Mouse (Mus musculus): ENCODE data around the gene Uchl1. TPM values are rescaled to one million over a fixed set of nuclear protein-coding genes. Genes with fewer than 3 reads are reported as not detected.

Uchl1 gene
- total RNA-seq (2021), result 10 to 100 TPM in 1 of 2 experiments, 1 to 10 TPM in 1; 9.8 to 14.2 TPM
- long read RNA-seq, experiment 1, partial matches to known transcripts, result 0 of 6 reads
- long read RNA-seq, experiment 1, other reads (novel, unspliced or antisense), result 4 of 6 reads
- long read RNA-seq, experiment 2, partial matches to known transcripts, result 0 of 5 reads
- long read RNA-seq, experiment 2, other reads (novel, unspliced or antisense), result 5 of 5 reads

- intact Hi-C loops (cut with DNase I; ENCODE audit: low total_unique reads), result no loop called here
- peak; percentile 39 for DNase-seq
Observed at GRCm38 (mm10) chr5:66675983-66676382, at the start of gene Uchl1. Gene Uchl1 (plus strand): TSS chr5:66676091.

GRCm38 (mm10) chr5:66627805-66628204 is 48.1 kb upstream of the Uchl1 start:
- intact Hi-C loops (cut with DNase I; ENCODE audit: low total_unique reads), result no loop called here

GRCm38 (mm10) chr5:66635459-66636079 is 40.3 kb upstream of the Uchl1 start:
- intact Hi-C loops (cut with DNase I; ENCODE audit: low total_unique reads), result no loop called here
- DNase-seq, result no peak

More at GRCm38 (mm10) chr5:66627805-66628204, 48.1 kb upstream of the Uchl1 start:
- no peak for DNase-seq

- intact Hi-C loops (cut with DNase I; ENCODE audit: low total_unique reads), result no loop called here
- no peak for DNase-seq
Observed at GRCm38 (mm10) chr5:66642156-66642555, 33.7 kb upstream of the Uchl1 start.

GRCm38 (mm10) chr5:66643260-66643659 is 32.6 kb upstream of the Uchl1 start:
- intact Hi-C loops (cut with DNase I; ENCODE audit: low total_unique reads), result no loop called here
- no peak for DNase-seq

- intact Hi-C loops (cut with DNase I; ENCODE audit: low total_unique reads), result no loop called here
- no peak for DNase-seq
Observed at GRCm38 (mm10) chr5:66647504-66647903, 28.4 kb upstream of the Uchl1 start.

- intact Hi-C loops (cut with DNase I; ENCODE audit: low total_unique reads), result no loop called here
Observed at GRCm38 (mm10) chr5:66654220-66654619, 21.7 kb upstream of the Uchl1 start.

GRCm38 (mm10) chr5:66675189-66675890 is 551 bp upstream of the Uchl1 start:
- intact Hi-C loops (cut with DNase I; ENCODE audit: low total_unique reads), result no loop called here

More at GRCm38 (mm10) chr5:66654220-66654619, 21.7 kb upstream of the Uchl1 start:
- peak; percentile 44 for DNase-seq

GRCm38 (mm10) chr5:66676457-66677117 is 696 bp downstream of the Uchl1 start:
- DNase-seq, result peak; percentile 35
- intact Hi-C loops (cut with DNase I; ENCODE audit: low total_unique reads), result no loop called here

More at GRCm38 (mm10) chr5:66675189-66675890, 551 bp upstream of the Uchl1 start:
- no peak for DNase-seq

GRCm38 (mm10) chr5:66677411-66678345 is 1.8 kb downstream of the Uchl1 start:
- no peak for DNase-seq
- intact Hi-C loops (cut with DNase I; ENCODE audit: low total_unique reads), result no loop called here

GRCm38 (mm10) chr5:66679222-66679621 is 3.3 kb downstream of the Uchl1 start:
- no peak for DNase-seq
- intact Hi-C loops (cut with DNase I; ENCODE audit: low total_unique reads), result no loop called here

GRCm38 (mm10) chr5:66685930-66686329 is 10.0 kb downstream of the Uchl1 start:
- intact Hi-C loops (cut with DNase I; ENCODE audit: low total_unique reads), result no loop called here
- DNase-seq, result no peak

GRCm38 (mm10) chr5:66686863-66687262 is 11.0 kb downstream of the Uchl1 start:
- intact Hi-C loops (cut with DNase I; ENCODE audit: low total_unique reads), result no loop called here

GRCm38 (mm10) chr5:66687737-66688136 is 11.8 kb downstream of the Uchl1 start:
- intact Hi-C loops (cut with DNase I; ENCODE audit: low total_unique reads), result no loop called here
- no peak for DNase-seq

More at GRCm38 (mm10) chr5:66686863-66687262, 11.0 kb downstream of the Uchl1 start:
- DNase-seq, result no peak

- intact Hi-C loops (cut with DNase I; ENCODE audit: low total_unique reads), result no loop called here
- DNase-seq, result no peak
Observed at GRCm38 (mm10) chr5:66688286-66688685, 12.4 kb downstream of the Uchl1 start.

- intact Hi-C loops (cut with DNase I; ENCODE audit: low total_unique reads), result no loop called here
- no peak for DNase-seq
Observed at GRCm38 (mm10) chr5:66689796-66690195, 13.9 kb downstream of the Uchl1 start.

- intact Hi-C loops (cut with DNase I; ENCODE audit: low total_unique reads), result no loop called here
- DNase-seq, result no peak
Observed at GRCm38 (mm10) chr5:66693231-66693630, 17.3 kb downstream of the Uchl1 start.

- no peak for DNase-seq
- intact Hi-C loops (cut with DNase I; ENCODE audit: low total_unique reads), result loop anchor here (5.0 kb wide), 3 partner anchors 300 to 535 kb away; no protein-coding TSS in a partner anchor
Observed at GRCm38 (mm10) chr5:66697119-66697518, 21.2 kb downstream of the Uchl1 start.

GRCm38 (mm10) chr5:66699911-66700310 is 24.0 kb downstream of the Uchl1 start:
- DNase-seq, result no peak
- intact Hi-C loops (cut with DNase I; ENCODE audit: low total_unique reads), result loop anchor here (5.0 kb wide), 3 partner anchors 297 to 532 kb away; no protein-coding TSS in a partner anchor
